Mouse (Mus musculus) thymus, adult 2 months (tissue): ENCODE measurements around the gene Hoxa1.

ENCODE experiments used
- CTCF ChIP-seq: fragments of 200-500 bp; IDR thresholded peaks from 2 replicates; pipeline ENCODE4 v1.5.1; 2012; ENCODE audit warnings: mild to moderate bottlenecking, control low read depth, low read length, moderate library complexity, borderline replicate concordance; ENCODE audit not compliant: control insufficient read depth, poor library complexity, insufficient read depth; ENCODE audit errors: extremely low read depth
- POLR2A ChIP-seq: fragments of 200-500 bp; IDR thresholded peaks from 2 replicates; pipeline ENCODE4 v1.6.1; 2012; ENCODE audit warnings: mild to moderate bottlenecking, low read length, control low read depth, moderate library complexity; ENCODE audit not compliant: control insufficient read depth, poor library complexity, insufficient read depth; ENCODE audit errors: extremely low read depth

GRCm38 (mm10) chr6:52189172-52189591 lies 31.1 kb upstream of the Hoxa1 start:
- TF ChIP-seq CTCF (no peak), POLR2A (no peak)
